Mouse (Mus musculus) thymus, adult 2 months (tissue): ENCODE results near the gene Acss3. TPM values are rescaled to one million over a fixed set of nuclear protein-coding genes. Genes with fewer than 3 reads are reported as not detected.
A peak's percentile ranks its signal among the peaks of the same experiment; 100 is the strongest.

ENCODE experiments used
- DNase-seq: peaks from one replicate; pipeline ENCODE4 v3.0.0; 2021
- H3K27ac ChIP-seq: fragments of 200-500 bp; 2 replicates; pipeline ENCODE4 v1.5.1; 2012; ENCODE audit warnings: low read length, control low read depth; ENCODE audit not compliant: control insufficient read depth, insufficient read depth
- H3K27me3 ChIP-seq: fragments of 200-500 bp; 2 replicates; pipeline ENCODE4 v1.6.1; 2012; ENCODE audit warnings: mild to moderate bottlenecking, low read length, moderate library complexity, mixed read lengths; ENCODE audit not compliant: control insufficient read depth, insufficient read depth
- H3K36me3 ChIP-seq: fragments of 200-500 bp; 2 replicates; pipeline ENCODE4 v1.6.1; 2012; ENCODE audit warnings: mild to moderate bottlenecking, low read length, moderate library complexity; ENCODE audit not compliant: control insufficient read depth, insufficient read depth
- H3K4me1 ChIP-seq: fragments of 200-500 bp; replicated peaks from 2 replicates; pipeline ENCODE4 v1.6.1; 2012; ENCODE audit warnings: low read length; ENCODE audit not compliant: control insufficient read depth, insufficient read depth
- H3K4me3 ChIP-seq: fragments of 200-500 bp; 2 replicates; pipeline ENCODE4 v1.5.1; 2012; ENCODE audit warnings: mild to moderate bottlenecking, low read length, control low read depth, moderate library complexity; ENCODE audit not compliant: control insufficient read depth, insufficient read depth
- CTCF ChIP-seq: fragments of 200-500 bp; IDR thresholded peaks from 2 replicates; pipeline ENCODE4 v1.5.1; 2012; ENCODE audit warnings: mild to moderate bottlenecking, control low read depth, low read length, moderate library complexity, borderline replicate concordance; ENCODE audit not compliant: control insufficient read depth, poor library complexity, insufficient read depth; ENCODE audit errors: extremely low read depth
- POLR2A ChIP-seq: fragments of 200-500 bp; IDR thresholded peaks from 2 replicates; pipeline ENCODE4 v1.6.1; 2012; ENCODE audit warnings: mild to moderate bottlenecking, low read length, control low read depth, moderate library complexity; ENCODE audit not compliant: control insufficient read depth, poor library complexity, insufficient read depth; ENCODE audit errors: extremely low read depth
- WGBS: fragments of 180-500 bp; shearing (Covaris S2); methylation state at CpG from one replicate; pipeline ENCODE4 v1.1.7; 2018; 5-methylcytosine and 5-hydroxymethylcytosine counted together
- polyA plus RNA-seq: library from polyadenylated mRNA; depleted of rRNA; stranded (reverse); fragments of >200 nt; gene quantifications from 2 replicates; pipeline ENCODE4 v1.2.3, GENCODE M21; 2012

Gene Acss3
- polyA plus RNA-seq, 1 experiment = 0.90 TPM

DNA sequence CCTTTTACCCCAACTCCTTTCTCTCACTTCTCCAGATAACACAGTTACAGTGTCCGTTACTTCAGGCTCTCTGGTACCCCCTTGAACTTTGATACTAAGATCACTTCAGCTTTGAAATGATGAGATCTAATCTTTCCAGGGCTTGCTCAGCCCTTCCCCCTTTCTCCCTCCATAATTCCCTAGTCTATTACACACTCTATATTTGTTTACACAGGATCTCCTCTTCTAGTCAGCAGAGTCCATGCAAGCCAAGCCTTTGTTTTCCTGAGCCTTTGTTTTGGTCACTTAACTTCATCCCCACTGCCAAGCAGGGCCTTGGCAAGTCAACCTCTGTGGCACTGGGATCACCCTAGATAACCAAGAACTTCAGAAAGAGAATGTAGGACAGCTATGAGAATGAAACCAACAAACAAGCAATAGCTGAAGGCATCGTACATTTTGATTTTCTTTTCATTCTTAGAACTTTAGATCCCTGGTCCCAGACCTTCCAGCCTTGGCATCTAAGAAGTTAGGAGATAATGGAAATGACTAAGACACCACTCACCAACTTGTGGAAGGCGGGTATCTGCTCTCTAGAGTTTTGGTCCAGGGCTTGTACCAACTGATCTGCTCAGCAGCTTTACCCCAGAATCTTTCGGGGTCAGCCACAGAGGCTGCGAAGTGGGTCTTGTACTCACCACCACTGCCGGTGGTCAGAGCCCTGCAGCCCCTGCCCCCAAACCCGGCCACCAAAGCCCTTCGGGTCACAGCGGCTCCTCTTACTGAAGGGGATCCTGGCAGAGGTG lies 532 bp downstream of the Acss3 start:
- Histone ChIP-seq H3K4me1 (no peaks in the 10 kb centered on the region), H3K27me3 (no peaks in the 10 kb centered on the region), H3K4me3 (0 out of 2 replicates have a peak overlapping the region, but pooled peaks have one; percentile 5), H3K27ac (no peak overlapping the region), H3K36me3 (no peaks in the 10 kb centered on the region)
- 27% methylated on average over 9 of the region's 9 CpGs for WGBS
- no peak for DNase-seq
- TF ChIP-seq CTCF (no peak), POLR2A (no peak)

DNA sequence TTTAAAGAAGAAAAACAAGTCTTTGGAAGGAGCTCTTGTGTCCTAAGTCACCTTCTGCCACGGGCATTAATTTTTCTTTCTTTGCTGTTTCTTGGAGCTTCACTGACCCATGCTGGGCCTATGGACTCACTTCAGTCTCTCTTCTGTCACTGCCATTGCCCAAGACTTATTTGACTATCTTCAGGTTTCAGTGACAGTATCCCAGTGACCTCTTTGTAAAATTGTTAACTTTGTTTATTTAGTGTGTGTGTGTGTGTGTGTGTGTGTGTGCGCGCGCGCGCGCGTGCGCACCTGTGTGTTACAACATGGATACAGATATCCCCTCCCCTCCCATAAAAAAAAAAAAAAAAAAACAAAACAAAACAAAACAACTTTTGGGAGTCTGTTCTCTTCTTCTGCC lies 2.2 kb downstream of the Acss3 start:
- Histone ChIP-seq H3K27me3 (no peaks in the 10 kb centered on the region), H3K27ac (no peak overlapping the region), H3K4me1 (no peaks in the 10 kb centered on the region), H3K4me3 (no peak overlapping the region), H3K36me3 (no peaks in the 10 kb centered on the region)
- TF ChIP-seq POLR2A = no peak
- no peak for TF ChIP-seq CTCF
- DNase-seq = no peak
- WGBS = 96% methylated on average over 9 of the region's 9 CpGs

DNA sequence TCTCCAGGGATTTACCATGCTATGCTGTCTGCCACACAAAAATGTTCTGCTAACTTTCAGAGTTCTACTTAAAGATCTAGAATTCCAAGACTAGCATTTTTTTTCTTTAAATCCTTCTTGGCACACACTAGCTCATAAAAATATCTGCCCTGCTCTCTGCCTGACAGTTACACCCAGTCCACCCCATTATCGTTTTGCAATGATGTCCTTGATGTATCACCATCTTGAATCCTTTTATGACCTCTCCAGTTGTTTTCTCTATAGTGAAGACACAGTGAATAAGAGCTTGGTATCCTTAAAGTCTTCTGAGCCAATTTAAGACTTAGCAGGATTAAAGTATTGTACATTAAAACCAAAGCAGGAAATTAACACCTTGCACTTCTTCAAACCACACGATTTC lies 4.3 kb downstream of the Acss3 start:
- WGBS = 93% methylated on average over 2 of the region's 2 CpGs
- TF ChIP-seq POLR2A (no peak), CTCF (no peak)
- DNase-seq = no peak
- H3K4me1 ChIP-seq = no peaks in the 10 kb centered on the region
- H3K36me3 ChIP-seq = no peaks in the 10 kb centered on the region
- H3K27ac ChIP-seq = no peak overlapping the region
- H3K4me3 ChIP-seq = no peak overlapping the region
- H3K27me3 ChIP-seq = no peaks in the 10 kb centered on the region

DNA sequence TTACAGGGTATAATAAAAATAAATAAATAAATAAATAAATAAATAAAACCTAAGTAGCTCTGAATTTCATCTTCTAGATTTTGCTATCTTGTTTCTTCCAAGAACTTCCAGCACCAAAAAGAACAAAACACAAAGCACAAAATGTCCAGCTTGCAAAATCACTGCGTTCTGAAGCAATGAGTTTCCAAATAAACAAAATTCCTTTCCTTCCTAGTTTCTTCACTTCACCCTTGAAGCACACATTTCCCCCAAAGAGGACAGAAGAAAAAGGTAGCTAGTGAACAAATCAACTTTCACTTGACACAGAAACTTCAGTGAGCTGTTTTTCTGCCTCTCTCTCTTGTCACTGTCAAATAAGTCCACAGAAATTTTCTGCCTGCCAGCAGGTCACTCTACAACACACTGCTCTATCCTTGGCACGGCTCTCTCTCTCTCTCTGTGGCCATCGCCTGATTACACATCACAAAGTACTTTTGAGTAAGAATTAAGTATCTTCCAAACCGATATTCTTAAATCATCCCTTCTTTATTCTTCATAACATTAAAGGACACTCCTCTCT lies 6.7 kb downstream of the Acss3 start:
- Histone ChIP-seq H3K4me1 (no peaks in the 10 kb centered on the region), H3K4me3 (no peak overlapping the region), H3K27me3 (no peaks in the 10 kb centered on the region), H3K27ac (no peak overlapping the region), H3K36me3 (no peaks in the 10 kb centered on the region)
- TF ChIP-seq CTCF = no peak
- no peak for TF ChIP-seq POLR2A
- no peak for DNase-seq
- WGBS = 79% methylated on average over 4 of the region's 4 CpGs

DNA sequence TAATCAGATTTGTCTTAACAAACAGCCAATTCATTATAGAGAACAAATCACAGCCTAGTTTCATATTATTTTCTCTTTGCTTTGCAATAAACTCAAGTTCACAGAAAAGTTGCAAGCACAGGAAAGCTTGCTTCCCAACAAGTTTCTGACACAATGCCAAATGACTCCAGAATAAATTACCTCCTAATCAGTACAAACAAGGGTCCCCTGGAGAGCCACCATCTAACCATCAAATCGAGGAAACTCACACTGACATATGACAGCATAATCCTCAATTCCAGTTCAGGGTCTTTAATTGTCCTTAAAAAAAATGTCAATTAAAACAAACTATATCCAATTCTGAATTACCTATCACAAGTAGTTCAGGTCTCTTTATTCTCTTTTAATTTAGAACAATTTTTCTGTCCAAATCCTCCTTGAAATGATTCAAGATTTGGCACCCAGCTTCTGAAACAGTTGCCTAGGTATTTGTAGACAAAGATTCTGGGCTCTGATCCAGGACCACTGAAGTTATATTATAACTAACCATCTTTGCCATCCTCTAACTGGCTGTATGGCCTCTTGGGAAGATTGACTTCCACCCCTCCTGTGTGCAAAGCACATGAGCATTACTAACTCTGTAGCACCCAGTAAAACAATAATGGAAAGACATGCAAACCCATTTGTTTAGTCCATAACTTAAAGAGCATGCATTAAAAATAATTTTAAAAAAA lies 7.4 kb downstream of the Acss3 start:
- no peak for TF ChIP-seq POLR2A
- no peak for TF ChIP-seq CTCF
- no peak for DNase-seq
- 65% methylated on average over 1 of the region's 1 CpGs for WGBS

DNA sequence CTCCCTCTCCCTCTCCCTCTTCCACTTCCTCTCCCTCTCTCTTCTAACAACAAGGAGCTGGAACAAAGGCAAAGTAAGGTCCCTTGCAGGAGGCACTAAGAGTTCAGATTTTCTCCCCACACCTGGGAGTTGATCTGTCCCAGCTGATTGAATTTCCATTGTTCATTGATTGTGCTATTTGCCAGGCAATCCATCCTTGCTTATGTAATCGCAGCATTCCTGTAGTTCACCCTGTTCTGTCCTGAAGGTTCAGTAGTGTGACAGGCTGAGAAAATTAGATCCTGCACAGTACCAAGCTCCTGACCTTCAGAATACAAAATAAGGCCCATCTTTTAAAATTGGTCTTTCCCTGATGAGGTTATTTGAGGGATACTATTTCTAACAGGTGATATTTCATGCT lies 8.3 kb downstream of the Acss3 start:
- Histone ChIP-seq H3K36me3 (no peaks in the 10 kb centered on the region), H3K27ac (no peak overlapping the region), H3K27me3 (no peaks in the 10 kb centered on the region), H3K4me3 (no peak overlapping the region), H3K4me1 (no peaks in the 10 kb centered on the region)
- TF ChIP-seq CTCF = no peak
- TF ChIP-seq POLR2A = no peak
- WGBS = 58% methylated on average over 1 of the region's 1 CpGs
- no peak for DNase-seq

More for the DNA sequence above, 7.4 kb downstream of the Acss3 start:
- no peaks in the 10 kb centered on the region for H3K27me3 ChIP-seq
- H3K27ac ChIP-seq = no peak overlapping the region
- no peaks in the 10 kb centered on the region for H3K36me3 ChIP-seq
- H3K4me3 ChIP-seq = no peak overlapping the region
- no peaks in the 10 kb centered on the region for H3K4me1 ChIP-seq

DNA sequence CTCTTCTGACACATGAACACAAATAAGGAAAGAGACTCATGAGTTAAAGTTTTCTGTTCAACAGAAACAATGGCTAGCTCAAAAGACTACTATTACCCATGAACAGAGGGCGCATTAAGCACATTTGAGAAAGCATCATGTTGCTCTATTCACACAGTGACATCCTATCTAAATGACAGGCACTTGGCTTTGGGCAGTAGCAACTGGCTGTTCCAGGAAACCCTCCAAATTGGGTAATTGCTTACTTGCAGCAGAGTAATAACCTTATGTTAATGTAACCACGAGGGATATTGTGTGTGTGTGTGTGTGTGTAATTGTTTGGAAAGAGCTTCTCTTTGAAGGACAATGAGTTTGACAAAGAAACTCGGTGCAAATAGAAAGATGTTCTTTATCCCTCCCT lies 29.0 kb downstream of the Acss3 start:
- Histone ChIP-seq H3K36me3 (no peaks in the 10 kb centered on the region), H3K27me3 (no peaks in the 10 kb centered on the region), H3K27ac (no peak overlapping the region), H3K4me3 (no peak overlapping the region), H3K4me1 (no peaks in the 10 kb centered on the region)
- 73% methylated on average over 3 of the region's 3 CpGs for WGBS
- DNase-seq = no peak
- TF ChIP-seq POLR2A = no peak
- TF ChIP-seq CTCF = no peak
